Mouse (Mus musculus) stomach, postnatal 0 days (tissue): ENCODE measurements around the gene Htr5b.

Experiments
- CTCF ChIP-seq: IDR thresholded peaks from 2 replicates; pipeline ENCODE4 v1.5.1; 2016; ENCODE audit warnings: antibody characterized with exemption, low read depth, mild to moderate bottlenecking, moderate library complexity
- EP300 ChIP-seq: optimal IDR thresholded peaks from 2 replicates; pipeline ENCODE3; 2016; ENCODE audit warnings: antibody characterized with exemption

GRCm38 (mm10) chr1:121497093-121497492, 31.2 kb downstream of the Htr5b start:
- TF ChIP-seq CTCF: no peak
- no peak for TF ChIP-seq EP300
